Mouse (Mus musculus) intestine, embryonic 16.5 days (tissue): Measurements from ENCODE around the gene Fam208b. TPM values are rescaled to one million over a fixed set of nuclear protein-coding genes. Genes with fewer than 3 reads are reported as not detected.

Experiments
- ATAC-seq: fragments of 200-750 bp; cut with Nextera tagmentation; 2 replicates; pipeline ENCODE4 v1.8.0; 2017; ENCODE audit warnings: moderate TSS enrichment, moderate library complexity
- H3K27ac ChIP-seq: fragments of 300-500 bp; sonication (generic); 2 replicates; pipeline ENCODE4 v1.5.1; 2014; ENCODE audit warnings: mild to moderate bottlenecking, low read length
- H3K27me3 ChIP-seq: fragments of 300-500 bp; sonication (generic); replicated peaks from 2 replicates; pipeline ENCODE4 v1.6.1; 2014; ENCODE audit warnings: low read length, control low read depth, mixed read lengths; ENCODE audit not compliant: control insufficient read depth, insufficient read depth
- H3K36me3 ChIP-seq: fragments of 300-500 bp; sonication (generic); 2 replicates; pipeline ENCODE4 v1.6.1; 2014; ENCODE audit warnings: low read length, control low read depth; ENCODE audit not compliant: control insufficient read depth, insufficient read depth
- H3K4me1 ChIP-seq: fragments of 300-500 bp; sonication (generic); 2 replicates; pipeline ENCODE4 v1.6.1; 2014; ENCODE audit warnings: low read length, control low read depth, mixed read lengths; ENCODE audit not compliant: control insufficient read depth, insufficient read depth
- H3K4me2 ChIP-seq: fragments of 300-500 bp; sonication (generic); 2 replicates; pipeline ENCODE4 v1.6.1; 2014; ENCODE audit warnings: low read depth, low read length, control low read depth
- H3K4me3 ChIP-seq: fragments of 300-500 bp; sonication (generic); 2 replicates; pipeline ENCODE4 v1.5.1; 2014; ENCODE audit warnings: mild to moderate bottlenecking, low read length
- H3K9ac ChIP-seq: fragments of 300-500 bp; sonication (generic); 2 replicates; pipeline ENCODE4 v1.6.1; 2014; ENCODE audit warnings: low read depth, low read length
- H3K9me3 ChIP-seq: fragments of 300-500 bp; sonication (generic); 2 replicates; pipeline ENCODE4 v1.6.1; 2016; ENCODE audit warnings: low read length, control low read depth; ENCODE audit not compliant: control insufficient read depth
- WGBS: fragments of 180-500 bp; shearing (Covaris S2); extraction: QIAGEN DNeasy Blood & Tissue Kit; methylation state at CpG from one replicate; pipeline ENCODE4 v1.1.7; 2014; 5-methylcytosine and 5-hydroxymethylcytosine counted together
- polyA plus RNA-seq: library from polyadenylated mRNA; unstranded; fragments of >200 nt; fragmentation: Nextera tagmentation; extraction: Ambion mirVana; gene quantifications from 2 replicates; pipeline ENCODE4 v1.2.1, GENCODE M21; 2015

The Fam208b gene
- polyA plus RNA-seq, 1 experiment from 2014 or later = 7.3 TPM

DNA sequence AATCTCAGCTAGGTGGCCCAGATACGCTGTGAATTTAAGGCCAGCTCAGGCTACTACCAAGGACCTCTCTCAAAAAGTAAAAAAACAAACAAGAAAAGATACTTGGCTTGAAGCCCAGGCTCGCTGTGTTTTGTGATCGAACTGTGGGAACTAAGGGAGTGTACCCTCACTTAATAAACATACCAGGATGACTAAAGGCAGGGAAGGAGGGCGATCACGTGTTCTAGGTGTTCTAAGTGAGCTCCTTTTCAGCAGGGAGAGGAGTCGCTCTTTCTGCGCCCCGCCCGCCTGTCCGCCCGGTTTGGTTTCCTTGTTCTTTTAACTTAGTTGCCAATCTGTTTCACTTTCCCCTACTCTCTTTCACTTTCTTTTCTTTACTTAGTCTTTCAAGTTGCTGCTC, 25.9 kb upstream of the Fam208b start:
- peak overlapping the region; percentile 22; the same call in 1 of the 2 replicates for H3K4me2 ChIP-seq
- 47% methylated on average over 11 of the region's 11 CpGs for WGBS
- H3K9ac ChIP-seq = peak overlapping the region; percentile 48
- H3K4me1 ChIP-seq = 0 out of 2 replicates have a peak, but pooled peaks cover 2% of the 10 kb centered on the region
- no peak overlapping the region; the same call in 1 of the 2 replicates for H3K27ac ChIP-seq
- 0 out of 2 replicates have a peak, but pooled peaks cover 3% of the 10 kb centered on the region for H3K36me3 ChIP-seq
- no peaks in the 10 kb centered on the region for H3K9me3 ChIP-seq
- no peaks in the 10 kb centered on the region for H3K27me3 ChIP-seq
- H3K4me3 ChIP-seq = peak overlapping the region; percentile 16
- peak; percentile 65 for ATAC-seq

GRCm38 (mm10) chr13:3635076-3635475, 24.2 kb upstream of the Fam208b start:
- WGBS = 93% methylated on average over 3 of the region's 3 CpGs

DNA sequence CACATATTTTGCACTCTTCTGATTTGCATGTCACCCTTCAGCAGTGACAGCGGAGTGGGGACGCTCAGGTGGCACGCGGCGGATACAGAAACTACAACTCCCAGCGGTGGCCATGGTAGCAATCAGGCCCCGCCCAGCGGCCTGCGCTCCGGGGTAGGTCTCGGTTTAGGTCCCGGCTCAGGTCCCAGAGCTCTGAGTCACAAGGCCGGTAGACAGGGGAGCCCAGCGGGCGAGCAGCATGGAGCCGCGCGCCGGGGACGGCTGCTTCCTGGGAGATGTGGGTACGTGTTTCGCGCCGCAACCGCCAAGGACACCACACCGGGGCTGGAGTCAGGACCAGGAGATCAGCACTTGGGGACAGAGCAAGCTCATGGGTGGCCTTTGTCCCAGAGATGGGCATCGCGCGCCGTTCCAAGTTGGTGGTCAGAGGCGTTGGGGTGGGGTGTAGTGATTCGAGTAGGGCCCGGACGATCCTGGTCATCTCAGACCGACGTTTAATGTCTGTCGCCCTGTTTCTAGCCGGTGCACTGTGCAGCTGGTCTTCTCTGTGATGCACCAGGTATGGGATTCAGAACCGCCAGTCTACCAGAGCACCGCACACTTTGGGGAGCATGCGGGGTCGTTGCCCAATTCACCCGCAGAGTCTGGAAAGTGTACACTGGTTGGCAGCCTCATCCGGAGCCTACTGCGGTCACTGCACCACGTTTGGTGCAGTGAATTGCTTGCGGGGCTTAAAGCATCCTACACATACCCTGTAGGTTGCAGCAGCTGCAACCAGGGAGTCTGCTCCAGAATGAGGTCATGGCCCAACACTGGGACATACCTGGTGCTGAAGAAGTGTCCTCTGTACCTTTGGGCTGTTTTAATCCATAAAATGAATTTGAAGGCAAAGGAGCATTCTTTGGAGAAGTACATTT, 23.2 kb upstream of the Fam208b start, which contains the start of gene Asb13:
Gene Asb13 (plus strand): TSS at position 138 of the 917 bp plus-strand sequence.
- under 1% methylated on average over 47 of the region's 47 CpGs for WGBS
- 0 out of 2 replicates have a peak, but pooled peaks cover 2% of the 10 kb centered on the region for H3K4me1 ChIP-seq
- H3K27me3 ChIP-seq = no peaks in the 10 kb centered on the region
- peak within 1 kb of the TSS; percentile 62 for H3K4me3 ChIP-seq
- no peak within 1 kb of the TSS for H3K27ac ChIP-seq
- peak within 1 kb of the TSS; percentile 77 for H3K9ac ChIP-seq
- H3K9me3 ChIP-seq = no peaks in the 10 kb centered on the region
- H3K4me2 ChIP-seq = peak within 1 kb of the TSS; percentile 77
- H3K36me3 ChIP-seq = no peaks in the 10 kb centered on the region
- peak; percentile 96 for ATAC-seq

More at GRCm38 (mm10) chr13:3635076-3635475, 24.2 kb upstream of the Fam208b start:
- Histone ChIP-seq H3K9ac (no peak overlapping the region), H3K27ac (no peak overlapping the region), H3K27me3 (no peaks in the 10 kb centered on the region), H3K4me3 (no peak overlapping the region), H3K4me2 (no peak overlapping the region), H3K9me3 (no peaks in the 10 kb centered on the region), H3K36me3 (no peaks in the 10 kb centered on the region), H3K4me1 (0 out of 2 replicates have a peak, but pooled peaks cover 2% of the 10 kb centered on the region)
- ATAC-seq = no peak

- Histone ChIP-seq H3K9ac (no peak overlapping the region), H3K4me2 (no peak overlapping the region)
- WGBS = 37% methylated on average over 6 of the region's 6 CpGs
Observed at GRCm38 (mm10) chr13:3633131-3633530, 22.2 kb upstream of the Fam208b start.

DNA sequence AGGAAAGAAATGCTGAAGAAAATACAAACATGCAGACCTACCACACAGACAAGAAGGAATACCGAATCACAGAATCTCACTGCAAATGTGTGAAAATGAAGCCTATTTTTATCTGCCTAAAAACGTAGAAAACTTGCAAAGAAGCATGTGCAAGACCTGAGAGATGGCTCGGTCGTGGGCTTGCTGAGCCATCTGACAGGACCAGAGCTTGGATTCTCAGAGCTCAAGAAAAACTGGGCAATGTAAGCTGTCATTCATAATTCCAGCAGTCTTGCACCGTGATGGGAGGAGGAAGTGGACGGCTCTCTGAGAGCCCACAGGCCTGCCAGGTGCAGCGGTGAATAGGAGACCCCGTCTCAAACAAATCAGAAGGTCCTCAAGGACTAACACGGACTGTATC, 21.6 kb upstream of the Fam208b start:
- H3K36me3 ChIP-seq = no peaks in the 10 kb centered on the region
- no peaks in the 10 kb centered on the region for H3K9me3 ChIP-seq
- WGBS = 86% methylated on average over 9 of the region's 9 CpGs
- H3K27ac ChIP-seq = no peak overlapping the region
- no peak overlapping the region for H3K4me3 ChIP-seq
- ATAC-seq = no peak
- no peak overlapping the region for H3K9ac ChIP-seq
- 0 out of 2 replicates have a peak, but pooled peaks cover 2% of the 10 kb centered on the region for H3K4me1 ChIP-seq
- H3K27me3 ChIP-seq = no peaks in the 10 kb centered on the region
- no peak overlapping the region for H3K4me2 ChIP-seq

More at GRCm38 (mm10) chr13:3633131-3633530, 22.2 kb upstream of the Fam208b start:
- no peak for ATAC-seq
- H3K36me3 ChIP-seq = no peaks in the 10 kb centered on the region
- no peaks in the 10 kb centered on the region for H3K27me3 ChIP-seq
- H3K27ac ChIP-seq = no peak overlapping the region
- H3K9me3 ChIP-seq = no peaks in the 10 kb centered on the region
- no peak overlapping the region for H3K4me3 ChIP-seq
- H3K4me1 ChIP-seq = 0 out of 2 replicates have a peak, but pooled peaks cover 2% of the 10 kb centered on the region

- no peaks in the 10 kb centered on the region for H3K4me1 ChIP-seq
- H3K27me3 ChIP-seq = no peaks in the 10 kb centered on the region
- no peak overlapping the region for H3K4me3 ChIP-seq
- 6% methylated on average over 3 of the region's 3 CpGs for WGBS
- H3K9ac ChIP-seq = no peak overlapping the region
- no peak overlapping the region for H3K4me2 ChIP-seq
- no peaks in the 10 kb centered on the region for H3K36me3 ChIP-seq
- ATAC-seq = peak; percentile 92
- H3K27ac ChIP-seq = no peak overlapping the region
- no peaks in the 10 kb centered on the region for H3K9me3 ChIP-seq
Observed at GRCm38 (mm10) chr13:3628102-3628501, 17.2 kb upstream of the Fam208b start.

DNA sequence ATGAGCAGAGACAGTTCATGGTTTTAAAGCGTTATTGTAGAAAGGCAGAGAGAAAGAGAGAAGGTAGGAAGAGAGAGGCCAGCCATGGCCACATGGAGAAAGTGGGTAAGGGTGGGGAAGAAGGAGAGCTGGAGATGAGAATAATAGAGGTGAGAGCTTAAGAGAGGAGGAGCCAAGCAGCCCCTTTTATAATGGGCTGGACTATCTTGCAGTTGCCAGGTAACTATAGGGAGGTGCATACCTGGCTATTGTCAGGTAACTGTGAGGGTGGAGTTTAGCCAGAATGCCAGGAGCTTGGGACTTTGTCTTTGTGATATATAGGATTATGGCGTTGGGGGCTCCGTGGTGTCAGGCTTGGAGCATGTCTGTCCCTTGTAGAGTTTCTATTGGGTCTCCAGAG, 16.2 kb upstream of the Fam208b start:
- Histone ChIP-seq H3K9me3 (no peaks in the 10 kb centered on the region), H3K4me2 (no peak overlapping the region), H3K36me3 (no peaks in the 10 kb centered on the region), H3K9ac (no peak overlapping the region), H3K4me1 (no peaks in the 10 kb centered on the region), H3K27ac (no peak overlapping the region), H3K4me3 (no peak overlapping the region), H3K27me3 (no peaks in the 10 kb centered on the region)
- peak; percentile 64 for ATAC-seq
- WGBS = 55% methylated on average over 3 of the region's 3 CpGs

GRCm38 (mm10) chr13:3610118-3610794, 652 bp downstream of the Fam208b start:
- Histone ChIP-seq H3K36me3 (no peaks in the 10 kb centered on the region), H3K27ac (peak overlapping the region; percentile 90), H3K9ac (peak overlapping the region; percentile 90), H3K4me2 (peak overlapping the region; percentile 55), H3K4me1 (0 out of 2 replicates have a peak, but pooled peaks cover 3% of the 10 kb centered on the region), H3K9me3 (peaks cover 3% of the 10 kb centered on the region; the same call in 1 of the 2 replicates), H3K4me3 (peak overlapping the region; percentile 99), H3K27me3 (no peaks in the 10 kb centered on the region)
- ATAC-seq = peak; percentile 4; the same call in 1 of the 2 replicates
- WGBS = under 1% methylated on average over 46 of the region's 50 CpGs

DNA sequence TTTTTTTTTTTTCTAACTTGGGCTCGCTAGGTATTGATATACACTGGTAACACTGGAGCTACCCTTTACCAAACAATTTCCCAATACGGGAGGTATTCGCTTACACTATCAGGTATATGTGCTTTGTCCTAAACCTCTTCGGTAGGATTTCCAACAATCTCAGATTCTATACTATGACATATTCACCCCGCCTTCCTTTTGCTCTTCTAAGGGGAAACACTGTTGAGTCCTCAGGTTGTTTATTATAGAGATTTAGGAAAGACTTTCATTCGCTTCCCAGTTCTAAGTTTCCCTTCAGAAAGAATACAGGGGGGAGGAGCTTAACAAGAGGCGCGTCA, 1.2 kb downstream of the Fam208b start:
- WGBS = 13% methylated on average over 8 of the region's 8 CpGs
- H3K27ac ChIP-seq = no peak overlapping the region

More for the DNA sequence above, 1.2 kb downstream of the Fam208b start:
- ATAC-seq = no peak
- H3K36me3 ChIP-seq = no peaks in the 10 kb centered on the region
- peak overlapping the region; percentile 55 for H3K4me2 ChIP-seq
- peak overlapping the region; percentile 90 for H3K9ac ChIP-seq
- 0 out of 2 replicates have a peak, but pooled peaks cover 3% of the 10 kb centered on the region for H3K4me1 ChIP-seq
- no peaks in the 10 kb centered on the region for H3K27me3 ChIP-seq
- peak overlapping the region; percentile 99 for H3K4me3 ChIP-seq
- H3K9me3 ChIP-seq = peaks cover 3% of the 10 kb centered on the region; the same call in 1 of the 2 replicates
